Mouse (Mus musculus) cerebellum, adult 9-11 months (tissue): ENCODE results near the gene Gm17268.

Experiments
- DNase-seq: peaks from one replicate; pipeline ENCODE4 v3.0.0; 2022

The Gm17268 gene

GRCm38 (mm10) chr11:82038535-82038934 is at the start of gene Gm17268:
Gene Gm17268 (minus strand): TSS chr11:82038562.
- no peak for DNase-seq

GRCm38 (mm10) chr11:82084360-82084759 is 46.0 kb upstream of the Gm17268 start:
- no peak for DNase-seq

GRCm38 (mm10) chr11:82080865-82081264 is 42.5 kb upstream of the Gm17268 start:
- DNase-seq = no peak

- DNase-seq = no peak
Observed at GRCm38 (mm10) chr11:82078136-82078730, 39.9 kb upstream of the Gm17268 start.

- DNase-seq = no peak
Observed at GRCm38 (mm10) chr11:82077031-82077430, 38.7 kb upstream of the Gm17268 start.

GRCm38 (mm10) chr11:82073686-82074085 is 35.3 kb upstream of the Gm17268 start:
- no peak for DNase-seq

GRCm38 (mm10) chr11:82072984-82073383 is 34.6 kb upstream of the Gm17268 start:
- DNase-seq = no peak

GRCm38 (mm10) chr11:82072374-82072773 is 34.0 kb upstream of the Gm17268 start:
- no peak for DNase-seq

- DNase-seq = peak; percentile 2
Observed at GRCm38 (mm10) chr11:82071076-82071475, 32.7 kb upstream of the Gm17268 start.

GRCm38 (mm10) chr11:82066953-82067571 is 28.7 kb upstream of the Gm17268 start:
- DNase-seq = no peak

- DNase-seq = no peak
Observed at GRCm38 (mm10) chr11:82063454-82063853, 25.1 kb upstream of the Gm17268 start.

GRCm38 (mm10) chr11:82062226-82062625 is 23.9 kb upstream of the Gm17268 start:
- DNase-seq = no peak

GRCm38 (mm10) chr11:82057646-82058045 is 19.3 kb upstream of the Gm17268 start, which contains the start of gene Ccl11:
Gene Ccl11 (plus strand): TSS chr11:82057823.
- DNase-seq = no peak

- DNase-seq = no peak
Observed at GRCm38 (mm10) chr11:82053849-82054248, 15.5 kb upstream of the Gm17268 start.

GRCm38 (mm10) chr11:82047746-82048415 is 9.5 kb upstream of the Gm17268 start:
- DNase-seq = no peak

GRCm38 (mm10) chr11:82045471-82045870 is 7.1 kb upstream of the Gm17268 start, which contains the start of gene Ccl7:
Gene Ccl7 (plus strand): TSS chr11:82045712.
- peak; percentile 2 for DNase-seq

- DNase-seq = no peak
Observed at GRCm38 (mm10) chr11:82041671-82042080, 3.3 kb upstream of the Gm17268 start.

- DNase-seq = no peak
Observed at GRCm38 (mm10) chr11:82039132-82039660, 834 bp upstream of the Gm17268 start.

- DNase-seq = no peak
Observed at GRCm38 (mm10) chr11:82035857-82036256, 2.5 kb downstream of the Gm17268 start.

- peak; percentile 38 for DNase-seq
Observed at GRCm38 (mm10) chr11:82035356-82035755, 3.0 kb downstream of the Gm17268 start, which contains the start of gene Ccl2. Gene Ccl2 (plus strand): TSS chr11:82035571.

GRCm38 (mm10) chr11:82034446-82034845 is 3.9 kb downstream of the Gm17268 start:
- DNase-seq = no peak

GRCm38 (mm10) chr11:82032678-82033344 is 5.6 kb downstream of the Gm17268 start:
- DNase-seq = peak; percentile 3

- DNase-seq = no peak
Observed at GRCm38 (mm10) chr11:82032136-82032535, 6.2 kb downstream of the Gm17268 start.
